Mouse (Mus musculus): ENCODE results near the gene Card10.

Card10 gene

GRCm38 (mm10) chr15:78735431-78736180, 67.2 kb downstream of the Card10 start:
- in situ Hi-C loops (cut with MboI): no loop called here

DNA sequence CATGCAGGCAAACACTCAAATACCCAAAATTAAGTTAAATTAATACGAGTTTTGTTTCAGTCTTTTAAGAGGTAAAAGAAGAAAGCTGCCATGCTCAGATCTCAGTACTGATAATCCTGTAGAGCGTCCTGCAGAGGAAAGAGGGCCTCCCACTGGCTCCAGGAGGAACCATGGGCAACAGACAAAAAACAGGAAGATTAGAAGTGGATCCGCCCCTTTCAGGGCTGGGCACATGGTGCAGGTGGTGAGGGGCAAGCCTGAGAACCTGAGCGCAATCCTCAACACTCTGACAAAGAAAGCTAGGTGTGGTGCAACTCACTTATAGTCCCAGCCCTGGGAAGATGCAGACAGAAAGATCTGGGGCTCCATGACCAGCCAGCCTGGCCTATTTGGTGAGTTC, 71.0 kb downstream of the Card10 start:
- in situ Hi-C loops (cut with MboI): no loop called here

- in situ Hi-C loops (cut with MboI): no loop called here
Measured at GRCm38 (mm10) chr15:78730315-78731049, 72.4 kb downstream of the Card10 start.

GRCm38 (mm10) chr15:78726697-78727096, 76.1 kb downstream of the Card10 start:
- in situ Hi-C loops (cut with MboI): no loop called here
